Mouse (Mus musculus): ENCODE measurements around the gene Med26. TPM values are rescaled to one million over a fixed set of nuclear protein-coding genes. Genes with fewer than 3 reads are reported as not detected.

The Med26 gene
- total RNA-seq (2021): 10 to 100 TPM; 10.1 to 10.6 TPM

- DNase-seq (ENCODE audit: extremely low spot score in 1 of 2, low spot score in 1 of 2): peak; percentile 88 to 92
Measured at GRCm38 (mm10) chr8:72547802-72548643, at the start of gene Med26. Med26 (minus strand) TSS chr8:72548270.

- peak in 1 of 2 experiments; percentile 57 for DNase-seq (ENCODE audit: extremely low spot score in 1 of 2, low spot score in 1 of 2)
Measured at GRCm38 (mm10) chr8:72590198-72590597, 42.1 kb upstream of the Med26 start.

- DNase-seq (ENCODE audit: extremely low spot score in 1 of 2, low spot score in 1 of 2): peak in 1 of 2 experiments; percentile 47
Measured at GRCm38 (mm10) chr8:72589286-72589685, 41.2 kb upstream of the Med26 start.

- no peak for DNase-seq (ENCODE audit: extremely low spot score in 1 of 2, low spot score in 1 of 2)
Measured at GRCm38 (mm10) chr8:72588865-72589264, 40.8 kb upstream of the Med26 start.

GRCm38 (mm10) chr8:72587806-72588205 lies 39.7 kb upstream of the Med26 start:
- DNase-seq (ENCODE audit: extremely low spot score in 1 of 2, low spot score in 1 of 2): no peak

- no peak for DNase-seq (ENCODE audit: extremely low spot score in 1 of 2, low spot score in 1 of 2)
Measured at GRCm38 (mm10) chr8:72584390-72584789, 36.3 kb upstream of the Med26 start.

- DNase-seq (ENCODE audit: extremely low spot score in 1 of 2, low spot score in 1 of 2): no peak
Measured at GRCm38 (mm10) chr8:72583056-72583771, 35.1 kb upstream of the Med26 start.

- DNase-seq (ENCODE audit: extremely low spot score in 1 of 2, low spot score in 1 of 2): no peak
Measured at GRCm38 (mm10) chr8:72579374-72579773, 31.3 kb upstream of the Med26 start.

GRCm38 (mm10) chr8:72577941-72578340 lies 29.9 kb upstream of the Med26 start:
- no peak for DNase-seq (ENCODE audit: extremely low spot score in 1 of 2, low spot score in 1 of 2)

GRCm38 (mm10) chr8:72577266-72577665 lies 29.2 kb upstream of the Med26 start:
- DNase-seq (ENCODE audit: extremely low spot score in 1 of 2, low spot score in 1 of 2): no peak

GRCm38 (mm10) chr8:72575915-72576314 lies 27.8 kb upstream of the Med26 start:
- no peak for DNase-seq (ENCODE audit: extremely low spot score in 1 of 2, low spot score in 1 of 2)

GRCm38 (mm10) chr8:72573450-72573849 lies 25.4 kb upstream of the Med26 start:
- DNase-seq (ENCODE audit: extremely low spot score in 1 of 2, low spot score in 1 of 2): no peak

- no peak for DNase-seq (ENCODE audit: extremely low spot score in 1 of 2, low spot score in 1 of 2)
Measured at GRCm38 (mm10) chr8:72572507-72572906, 24.4 kb upstream of the Med26 start.

- peak; percentile 70 to 77 for DNase-seq (ENCODE audit: extremely low spot score in 1 of 2, low spot score in 1 of 2)
Measured at GRCm38 (mm10) chr8:72571611-72572473, 23.8 kb upstream of the Med26 start, which contains the start of gene Tmem38a. Tmem38a (plus strand) TSS chr8:72572055.

- peak; percentile 93 to 95 for DNase-seq (ENCODE audit: extremely low spot score in 1 of 2, low spot score in 1 of 2)
Measured at GRCm38 (mm10) chr8:72570633-72571610, 22.9 kb upstream of the Med26 start, which contains the start of gene Smim7. Smim7 (minus strand) TSS chr8:72571088.

GRCm38 (mm10) chr8:72565970-72566369 lies 17.9 kb upstream of the Med26 start:
- DNase-seq (ENCODE audit: extremely low spot score in 1 of 2, low spot score in 1 of 2): no peak

- no peak for DNase-seq (ENCODE audit: extremely low spot score in 1 of 2, low spot score in 1 of 2)
Measured at GRCm38 (mm10) chr8:72561111-72561689, 13.1 kb upstream of the Med26 start.

GRCm38 (mm10) chr8:72555770-72556169 lies 7.7 kb upstream of the Med26 start:
- DNase-seq (ENCODE audit: extremely low spot score in 1 of 2, low spot score in 1 of 2): no peak

- no peak for DNase-seq (ENCODE audit: extremely low spot score in 1 of 2, low spot score in 1 of 2)
Measured at GRCm38 (mm10) chr8:72549314-72549892, 1.3 kb upstream of the Med26 start.
